Mouse (Mus musculus): Measurements from ENCODE around the gene Aars2. TPM values are rescaled to one million over a fixed set of nuclear protein-coding genes. Genes with fewer than 3 reads are reported as not detected.

Aars2 gene
- 10 to 100 TPM; 27.2 to 29.1 TPM for total RNA-seq (2021)
- long read RNA-seq, experiment 1, transcript Aars2-201 (22 exons, 3,349 nt), result major isoform, 50 of 75 reads
- long read RNA-seq, experiment 1, partial matches to known transcripts, result 6 of 75 reads
- long read RNA-seq, experiment 1, other reads (novel, unspliced or antisense), result 19 of 75 reads
- long read RNA-seq, experiment 2, transcript Aars2-201 (22 exons, 3,349 nt), result major isoform, 40 of 59 reads
- long read RNA-seq, experiment 2, partial matches to known transcripts, result 6 of 59 reads
- long read RNA-seq, experiment 2, other reads (novel, unspliced or antisense), result 13 of 59 reads

DNA sequence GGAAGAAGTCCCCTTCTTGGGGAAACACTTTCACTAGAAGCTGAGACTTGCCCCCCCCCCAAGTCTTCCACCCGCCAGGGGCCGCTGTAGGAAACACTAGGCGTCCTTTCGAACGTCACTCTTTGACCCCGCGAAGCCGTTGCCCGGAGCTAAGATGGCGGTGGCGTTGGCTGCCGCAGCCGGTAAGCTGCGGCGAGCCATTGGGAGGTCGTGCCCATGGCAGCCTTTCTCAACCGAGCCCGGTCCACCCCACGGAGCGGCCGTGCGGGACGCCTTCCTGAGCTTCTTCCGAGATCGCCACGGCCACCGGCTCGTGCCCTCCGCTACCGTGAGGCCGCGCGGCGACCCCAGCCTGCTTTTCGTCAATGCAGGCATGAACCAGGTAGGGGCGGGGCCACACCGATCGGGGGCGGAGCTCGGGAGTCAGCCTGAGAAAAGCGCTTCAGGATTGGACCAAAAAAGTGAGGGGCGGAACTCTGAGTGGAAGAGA, at the start of gene Aars2:
TSS of gene Aars2 (plus strand) at position 142 of the 490 bp plus-strand sequence.
- peak; percentile 80 for TF ChIP-seq CTCF (IDR thresholded peaks at IDR 0.05)
- DNase-seq (ENCODE audit: extremely low spot score in 1 of 2, low spot score in 2 of 2), result peak; percentile 90 to 91
- intact Hi-C loops (cut with DNase I), result loop anchor here (2.0 kb wide), 1 partner anchor 28 kb away; no protein-coding TSS in a partner anchor

GRCm38 (mm10) chr17:45457487-45457886, 49.2 kb upstream of the Aars2 start:
- no peak for DNase-seq (ENCODE audit: extremely low spot score in 1 of 2, low spot score in 2 of 2)
- Histone ChIP-seq H3K27ac (no peak overlapping the region; the same call in 1 of the 2 replicates), H3K4me3 (no peak overlapping the region)
- intact Hi-C loops (cut with DNase I), result no loop called here
- TF ChIP-seq CTCF (IDR thresholded peaks at IDR 0.05), result no peak; the same call in 1 of the 2 replicates

More for the DNA sequence above, at the start of gene Aars2:
- H3K27ac ChIP-seq, result peak within 1 kb of the TSS; percentile 99
- H3K4me3 ChIP-seq, result peak within 1 kb of the TSS; percentile 67

GRCm38 (mm10) chr17:45458516-45458915, 48.1 kb upstream of the Aars2 start:
- DNase-seq (ENCODE audit: extremely low spot score in 1 of 2, low spot score in 2 of 2), result peak in 1 of 2 experiments; percentile 5
- no peak overlapping the region for H3K4me3 ChIP-seq
- no peak overlapping the region for H3K27ac ChIP-seq
- intact Hi-C loops (cut with DNase I), result no loop called here
- no peak for TF ChIP-seq CTCF (IDR thresholded peaks at IDR 0.05)

GRCm38 (mm10) chr17:45459062-45459461, 47.6 kb upstream of the Aars2 start:
- no peak for TF ChIP-seq CTCF (IDR thresholded peaks at IDR 0.05)

DNA sequence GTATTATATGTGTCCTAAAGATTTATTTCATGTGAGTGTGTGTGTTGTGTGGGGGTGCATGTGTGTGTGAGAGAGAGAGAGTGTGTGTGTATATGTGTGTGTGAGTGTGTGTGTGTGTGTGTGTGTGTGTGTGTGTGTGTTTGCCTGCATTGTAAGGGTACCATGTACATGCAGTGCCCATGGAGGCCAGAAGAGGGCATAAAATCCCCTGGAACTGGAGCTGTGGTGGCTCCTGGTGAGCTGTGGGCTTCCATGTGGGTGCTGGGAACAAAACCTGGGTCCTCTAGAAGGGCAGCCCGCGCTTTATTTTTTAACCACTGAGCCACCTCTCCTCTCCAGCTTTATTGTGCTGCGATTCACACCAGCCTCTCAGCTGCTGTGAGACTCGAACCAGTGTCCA, 44.1 kb upstream of the Aars2 start:
- Histone ChIP-seq H3K27ac (no peak overlapping the region), H3K4me3 (no peak overlapping the region)
- no peak for DNase-seq (ENCODE audit: extremely low spot score in 1 of 2, low spot score in 2 of 2)
- intact Hi-C loops (cut with DNase I), result no loop called here
- TF ChIP-seq CTCF (IDR thresholded peaks at IDR 0.05), result no peak; the same call in 1 of the 2 replicates

More at GRCm38 (mm10) chr17:45459062-45459461, 47.6 kb upstream of the Aars2 start:
- no peak overlapping the region for H3K27ac ChIP-seq
- no peak for DNase-seq (ENCODE audit: extremely low spot score in 1 of 2, low spot score in 2 of 2)
- no peak overlapping the region for H3K4me3 ChIP-seq
- intact Hi-C loops (cut with DNase I), result no loop called here

DNA sequence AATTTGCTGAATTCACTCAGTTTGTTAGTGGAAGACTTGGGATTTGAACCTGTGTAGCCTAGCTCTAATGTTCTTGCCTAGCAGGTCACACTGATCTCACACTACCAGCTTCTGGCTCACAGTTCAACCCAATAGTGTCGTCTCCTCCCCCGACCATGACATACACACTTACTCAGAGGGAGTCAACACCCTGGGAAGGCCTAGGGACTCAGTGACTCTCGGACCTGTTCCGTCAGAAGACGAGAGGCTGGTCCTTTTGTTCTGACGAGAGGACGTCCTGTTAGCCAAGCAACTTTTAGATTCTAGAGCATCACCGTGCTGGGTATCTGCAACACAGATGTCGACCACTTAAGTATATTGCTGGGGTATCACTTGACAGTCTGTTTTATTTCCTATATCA, 42.4 kb upstream of the Aars2 start:
- H3K4me3 ChIP-seq, result no peak overlapping the region
- DNase-seq (ENCODE audit: extremely low spot score in 1 of 2, low spot score in 2 of 2), result no peak

DNA sequence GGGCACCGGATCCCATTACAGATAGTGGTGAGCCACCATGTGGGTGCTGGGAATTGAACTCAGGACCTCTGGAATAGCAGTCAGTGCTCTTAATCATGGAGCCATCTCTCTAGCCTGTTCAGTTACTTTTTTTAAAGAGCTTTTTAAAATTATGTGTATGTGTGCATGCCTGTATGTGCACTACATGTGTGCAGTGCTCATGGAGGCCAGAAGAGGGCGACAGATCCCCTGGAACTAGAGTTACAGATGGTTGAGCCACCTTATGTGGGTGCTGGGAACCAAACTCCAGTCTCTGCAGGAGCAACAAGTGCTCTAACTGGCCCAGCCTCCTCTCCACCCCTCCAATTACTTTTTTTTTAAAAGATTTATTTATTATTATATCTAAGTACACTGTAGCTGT, 39.9 kb upstream of the Aars2 start:
- Histone ChIP-seq H3K4me3 (no peak overlapping the region), H3K27ac (no peak overlapping the region)
- intact Hi-C loops (cut with DNase I), result no loop called here
- TF ChIP-seq CTCF (IDR thresholded peaks at IDR 0.05), result no peak; the same call in none of the 2 replicates
- DNase-seq (ENCODE audit: extremely low spot score in 1 of 2, low spot score in 2 of 2), result no peak

More for the DNA sequence above, 42.4 kb upstream of the Aars2 start:
- TF ChIP-seq CTCF (IDR thresholded peaks at IDR 0.05), result no peak
- no peak overlapping the region for H3K27ac ChIP-seq
- intact Hi-C loops (cut with DNase I), result no loop called here

- no peak for DNase-seq (ENCODE audit: extremely low spot score in 1 of 2, low spot score in 2 of 2)
- intact Hi-C loops (cut with DNase I), result no loop called here
These were observed 38.3 kb upstream of the Aars2 start for GRCm38 (mm10) chr17:45468302-45468701.

DNA sequence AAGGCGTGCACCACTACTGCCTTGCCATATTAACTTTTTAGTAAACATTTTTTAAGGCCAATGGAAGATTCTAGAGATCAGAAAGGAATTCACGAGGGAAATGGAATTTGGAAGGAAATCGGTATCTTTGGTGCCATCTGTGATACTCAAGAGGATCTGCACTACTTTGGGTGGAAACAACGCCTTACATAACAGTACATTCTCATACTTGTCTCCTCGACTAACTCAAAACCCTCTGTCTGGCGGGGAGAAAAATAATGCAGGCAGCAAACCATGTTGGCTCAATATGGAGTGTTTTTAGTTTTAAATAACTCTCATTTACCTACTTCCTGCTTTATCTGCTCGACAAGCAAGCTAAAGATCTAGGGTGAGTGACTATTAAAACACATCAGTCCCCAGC, 35.9 kb upstream of the Aars2 start:
- intact Hi-C loops (cut with DNase I), result loop anchor here (10.0 kb wide), 1 partner anchor 154 kb away; no protein-coding TSS in a partner anchor
- no peak for DNase-seq (ENCODE audit: extremely low spot score in 1 of 2, low spot score in 2 of 2)
- peak overlapping the region; percentile 78 for H3K27ac ChIP-seq
- no peak overlapping the region for H3K4me3 ChIP-seq
- no peak for TF ChIP-seq CTCF (IDR thresholded peaks at IDR 0.05)

More at GRCm38 (mm10) chr17:45468302-45468701, 38.3 kb upstream of the Aars2 start:
- TF ChIP-seq CTCF (IDR thresholded peaks at IDR 0.05), result no peak; the same call in 1 of the 2 replicates
- no peak overlapping the region for H3K4me3 ChIP-seq
- H3K27ac ChIP-seq, result no peak overlapping the region

DNA sequence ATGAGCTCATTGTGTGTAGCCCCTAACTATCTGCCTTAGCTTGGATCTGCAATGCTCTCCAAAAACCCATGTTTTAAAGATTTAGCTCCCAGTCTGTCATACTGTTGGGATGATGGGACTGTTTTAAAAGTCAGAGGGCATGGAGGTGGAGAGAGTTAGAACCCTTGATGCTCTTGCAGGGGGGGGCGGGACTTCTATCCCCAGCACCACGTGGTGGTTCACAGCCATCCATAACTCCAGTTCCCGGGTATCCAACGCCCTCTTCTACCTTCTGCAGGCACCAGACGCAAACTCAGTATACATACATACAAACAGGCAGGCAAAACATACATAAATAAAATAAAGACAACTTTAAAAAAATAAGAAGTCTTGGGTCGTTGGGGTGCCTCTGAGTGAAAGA, 33.0 kb upstream of the Aars2 start:
- H3K4me3 ChIP-seq, result no peak overlapping the region; the same call in 1 of the 2 replicates
- H3K27ac ChIP-seq, result peak overlapping the region; percentile 97
- intact Hi-C loops (cut with DNase I), result loop anchor here (10.0 kb wide), 1 partner anchor 151 kb away; no protein-coding TSS in a partner anchor
- DNase-seq (ENCODE audit: extremely low spot score in 1 of 2, low spot score in 2 of 2), result no peak
- no peak for TF ChIP-seq CTCF (IDR thresholded peaks at IDR 0.05)

DNA sequence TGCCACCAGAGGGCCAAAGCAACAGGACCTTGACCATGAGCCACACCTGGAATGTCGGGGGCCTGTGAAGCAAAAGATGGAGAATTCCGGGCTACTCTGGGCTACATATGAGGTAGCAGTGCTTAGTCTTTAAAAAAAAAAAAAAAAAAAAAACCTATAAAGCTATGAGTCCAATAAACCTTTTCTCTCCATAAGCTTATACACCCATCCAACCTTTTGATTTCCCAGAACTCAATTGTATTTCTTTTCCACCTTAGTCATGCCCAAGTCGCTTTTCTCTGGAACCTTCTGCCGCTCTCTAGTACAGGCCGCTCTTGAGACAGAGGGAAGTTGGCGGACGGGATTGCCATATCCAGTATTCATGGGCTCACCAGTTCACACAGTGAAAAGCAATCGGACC, 32.5 kb upstream of the Aars2 start:
- H3K27ac ChIP-seq, result peak overlapping the region; percentile 97
- peak overlapping the region; percentile 48 for H3K4me3 ChIP-seq
- no peak for DNase-seq (ENCODE audit: extremely low spot score in 1 of 2, low spot score in 2 of 2)
- intact Hi-C loops (cut with DNase I), result loop anchor here (10.0 kb wide), 1 partner anchor 151 kb away; no protein-coding TSS in a partner anchor
- TF ChIP-seq CTCF (IDR thresholded peaks at IDR 0.05), result no peak
